Comparison of ENCODE assay signal across 9 mouse cellular contexts in genomic region chr14:76624626-76625378, GRCm38 (mm10).
DNase-seq lines count a peak whose midpoint lies in the region; ATAC-seq lines count a peak whose summit lies in the region.
"Had no signal": no experiment of that assay in that cellular context is flagged by ENCODE, and none has a peak within 500 bp of the region (broad histone marks: within the 10 kb centered on the region; RNA-seq: fewer than 3 reads in every experiment).

No protein-coding gene starts in this region.

- H3K36me3 ChIP-seq in hindbrain, embryonic 10.5 days: no peaks in the 10 kb centered on the region
- H3K36me3 ChIP-seq in hindbrain, embryonic 13.5 days: no peaks in the 10 kb centered on the region
- no peaks in the 10 kb centered on the region for H3K36me3 ChIP-seq in limb, embryonic 12.5 days

- peak; percentile 25 for DNase-seq in hindbrain, embryonic 10.5 days (ENCODE audit: low spot score)
- DNase-seq in ovary, adult 18-20 months (ENCODE audit: low spot score): peak; percentile 85
- no peak for DNase-seq in ovary, postnatal 36 days (ENCODE audit: low spot score)
- DNase-seq in gastrocnemius, adult 8-10 months (ENCODE audit: low spot score in 2 of 2): no peak
- DNase-seq in thymus, postnatal 36 days: no peak
- DNase-seq: lung, postnatal 14 days; spleen, adult 18-20 months had no signal

- no peak for ATAC-seq in hindbrain, embryonic 13.5 days (ENCODE audit: low FRiP score)
- ATAC-seq in limb, embryonic 12.5 days (ENCODE audit: insufficient number of reproducible peaks, insufficient read depth, low FRiP score, low TSS enrichment, low read depth): no peak

- H3K27ac ChIP-seq in hindbrain, embryonic 10.5 days: peak overlapping the region; percentile 89
- no peak overlapping the region for H3K27ac ChIP-seq in hindbrain, embryonic 13.5 days
- peak overlapping the region; percentile 91 for H3K27ac ChIP-seq in limb, embryonic 12.5 days

- no peak overlapping the region for H3K4me3 ChIP-seq in hindbrain, embryonic 10.5 days
- H3K4me3 ChIP-seq in hindbrain, embryonic 13.5 days: no peak overlapping the region
- H3K4me3 ChIP-seq in limb, embryonic 12.5 days (replicated peaks): no peak overlapping the region

- H3K27me3 ChIP-seq in hindbrain, embryonic 10.5 days (ENCODE audit: insufficient read depth, poor library complexity, severe bottlenecking): no peaks in the 10 kb centered on the region
- H3K27me3 ChIP-seq in hindbrain, embryonic 13.5 days: no peaks in the 10 kb centered on the region
- H3K27me3 ChIP-seq in limb, embryonic 12.5 days: no peaks in the 10 kb centered on the region

- H3K4me2 ChIP-seq in hindbrain, embryonic 13.5 days: no peak overlapping the region
- H3K4me2 ChIP-seq in limb, embryonic 12.5 days: no peak overlapping the region

- WGBS in hindbrain, embryonic 10.5 days: 49% methylated on average over 7 of the region's 7 CpGs
- 55% methylated on average over 7 of the region's 7 CpGs for WGBS in hindbrain, embryonic 13.5 days
- 79% methylated on average over 7 of the region's 7 CpGs for WGBS in limb, embryonic 12.5 days

- H3K9ac ChIP-seq in hindbrain, embryonic 13.5 days: no peak overlapping the region
- H3K9ac ChIP-seq in limb, embryonic 12.5 days (replicated peaks): no peak overlapping the region

- H3K9me3 ChIP-seq in hindbrain, embryonic 10.5 days: no peaks in the 10 kb centered on the region
- H3K9me3 ChIP-seq in hindbrain, embryonic 13.5 days: no peaks in the 10 kb centered on the region
- peaks cover 4% of the 10 kb centered on the region; the same call in 1 of the 2 replicates for H3K9me3 ChIP-seq in limb, embryonic 12.5 days

- peaks cover 60% of the 10 kb centered on the region for H3K4me1 ChIP-seq in hindbrain, embryonic 10.5 days (replicated peaks)
- peaks cover 48% of the 10 kb centered on the region for H3K4me1 ChIP-seq in hindbrain, embryonic 13.5 days (replicated peaks)
- H3K4me1 ChIP-seq in limb, embryonic 12.5 days (replicated peaks): peaks cover 49% of the 10 kb centered on the region

Comparison
In these comparisons a context has a peak if more than half of its experiments do, and no peak if none do; other contexts are left out.
1. DNase-seq: peak in hindbrain, embryonic 10.5 days (single experiment) and ovary, adult 18-20 months (single experiment); none in ovary, postnatal 36 days (single experiment), gastrocnemius, adult 8-10 months (0 of 2) and thymus, postnatal 36 days (0 of 2).